Mouse (Mus musculus) layer of hippocampus, adult 11-12 months (tissue): ENCODE measurements at regions not wholly inside any gene's neighbourhood (a gene's known extent, or its start where the extent isn't known, plus 50 kb on each side); places are given as distances from the start of the nearest gene placed in this dataset.
"Not testable (repeated sequence)": the region's sequence is repeated elsewhere in the genome, so short reads cannot be mapped to it uniquely, and the experiment has no call there.

ENCODE experiments used
- DNase-seq: peaks from one replicate; pipeline ENCODE4 v3.0.0; 2022; ENCODE audit warnings: low spot score

GRCm38 (mm10) chr16:73647201-73647782 lies 764.3 kb downstream of the Robo2 start:
- DNase-seq: peak; percentile 28

- no peak for DNase-seq
These were observed 798.6 kb downstream of the Robo2 start for GRCm38 (mm10) chr16:73613017-73613416.

GRCm38 (mm10) chr16:73591421-73591820 lies 820.2 kb downstream of the Robo2 start:
- no peak for DNase-seq

- no peak for DNase-seq
These were observed 850.4 kb downstream of the Robo2 start for GRCm38 (mm10) chr16:73561216-73561615.

GRCm38 (mm10) chr16:73556940-73557339 lies 854.7 kb downstream of the Robo2 start:
- DNase-seq: no peak

- no peak for DNase-seq
These were observed 868.0 kb downstream of the Robo2 start for GRCm38 (mm10) chr16:73543651-73544050.

- DNase-seq: no peak
These were observed 873.6 kb downstream of the Robo2 start for GRCm38 (mm10) chr16:73538040-73538439.

GRCm38 (mm10) chr16:73537541-73537940 lies 874.1 kb downstream of the Robo2 start:
- no peak for DNase-seq

GRCm38 (mm10) chr16:73530191-73530590 lies 881.4 kb downstream of the Robo2 start:
- no peak for DNase-seq

- DNase-seq: not testable (repeated sequence)
These were observed 888.7 kb downstream of the Robo2 start for GRCm38 (mm10) chr16:73522931-73523330.

GRCm38 (mm10) chr16:73504759-73505158 lies 906.9 kb downstream of the Robo2 start:
- no peak for DNase-seq

- DNase-seq: no peak
These were observed 912.9 kb downstream of the Robo2 start for GRCm38 (mm10) chr16:73498636-73499208.

GRCm38 (mm10) chr16:73483214-73483856 lies 928.3 kb downstream of the Robo2 start:
- no peak for DNase-seq

- no peak for DNase-seq
These were observed 929.4 kb downstream of the Robo2 start for GRCm38 (mm10) chr16:73482176-73482575.

GRCm38 (mm10) chr16:73473502-73473901 lies 938.1 kb downstream of the Robo2 start:
- no peak for DNase-seq

- peak; percentile 7 for DNase-seq
These were observed 940.1 kb downstream of the Robo2 start for GRCm38 (mm10) chr16:73471547-73471946.

- no peak for DNase-seq
These were observed 941.1 kb downstream of the Robo2 start for GRCm38 (mm10) chr16:73470535-73470934.

- no peak for DNase-seq
These were observed 945.3 kb downstream of the Robo2 start for GRCm38 (mm10) chr16:73466296-73466695.

GRCm38 (mm10) chr16:73462516-73462915 lies 949.1 kb downstream of the Robo2 start:
- DNase-seq: no peak

- no peak for DNase-seq
These were observed 960.9 kb downstream of the Robo2 start for GRCm38 (mm10) chr16:73450634-73451245.

- no peak for DNase-seq
These were observed 961.8 kb downstream of the Robo2 start for GRCm38 (mm10) chr16:73449836-73450235.

GRCm38 (mm10) chr16:73435726-73436125 lies 975.9 kb downstream of the Robo2 start:
- DNase-seq: no peak

GRCm38 (mm10) chr16:73424851-73425250 lies 986.8 kb downstream of the Robo2 start:
- no peak for DNase-seq
